Mouse (Mus musculus): ENCODE data around the gene Tmem252.

The Tmem252 gene

GRCm38 (mm10) chr19:24677242-24677984, 3.6 kb downstream of the Tmem252 start:
- peak; percentile 14 for DNase-seq (ENCODE audit: low read depth)

- no peak for DNase-seq (ENCODE audit: low read depth)
Observed at GRCm38 (mm10) chr19:24683016-24683720, 9.4 kb downstream of the Tmem252 start.

GRCm38 (mm10) chr19:24686411-24686810, 12.6 kb downstream of the Tmem252 start:
- no peak for DNase-seq (ENCODE audit: low read depth)

- no peak for DNase-seq (ENCODE audit: low read depth)
Observed at GRCm38 (mm10) chr19:24688327-24688726, 14.5 kb downstream of the Tmem252 start.

- DNase-seq (ENCODE audit: low read depth): no peak
Observed at GRCm38 (mm10) chr19:24689531-24689930, 15.7 kb downstream of the Tmem252 start.

- no peak for DNase-seq (ENCODE audit: low read depth)
Observed at GRCm38 (mm10) chr19:24692691-24693090, 18.9 kb downstream of the Tmem252 start.

GRCm38 (mm10) chr19:24697946-24698345, 24.1 kb downstream of the Tmem252 start:
- DNase-seq (ENCODE audit: low read depth): no peak

- DNase-seq (ENCODE audit: low read depth): no peak
Observed at GRCm38 (mm10) chr19:24698651-24699050, 24.8 kb downstream of the Tmem252 start.

GRCm38 (mm10) chr19:24699196-24699595, 25.4 kb downstream of the Tmem252 start:
- no peak for DNase-seq (ENCODE audit: low read depth)

- DNase-seq (ENCODE audit: low read depth): no peak
Observed at GRCm38 (mm10) chr19:24699910-24700309, 26.1 kb downstream of the Tmem252 start.

GRCm38 (mm10) chr19:24700664-24701063, 26.9 kb downstream of the Tmem252 start:
- DNase-seq (ENCODE audit: low read depth): no peak

GRCm38 (mm10) chr19:24701716-24702115, 27.9 kb downstream of the Tmem252 start:
- no peak for DNase-seq (ENCODE audit: low read depth)

GRCm38 (mm10) chr19:24703168-24703567, 29.4 kb downstream of the Tmem252 start:
- peak; percentile 60 for DNase-seq (ENCODE audit: low read depth)

GRCm38 (mm10) chr19:24703680-24704079, 29.9 kb downstream of the Tmem252 start:
- DNase-seq (ENCODE audit: low read depth): peak; percentile 77

- DNase-seq (ENCODE audit: low read depth): no peak
Observed at GRCm38 (mm10) chr19:24704326-24704725, 30.5 kb downstream of the Tmem252 start.

GRCm38 (mm10) chr19:24705395-24705794, 31.6 kb downstream of the Tmem252 start:
- peak; percentile 66 for DNase-seq (ENCODE audit: low read depth)

GRCm38 (mm10) chr19:24707071-24707906, 33.5 kb downstream of the Tmem252 start:
- peak; percentile 78 for DNase-seq (ENCODE audit: low read depth)

- peak; percentile 78 for DNase-seq (ENCODE audit: low read depth)
Observed at GRCm38 (mm10) chr19:24708032-24708431, 34.2 kb downstream of the Tmem252 start.

GRCm38 (mm10) chr19:24716303-24717097, 42.7 kb downstream of the Tmem252 start:
- no peak for DNase-seq (ENCODE audit: low read depth)

- DNase-seq (ENCODE audit: low read depth): peak; percentile 47
Observed at GRCm38 (mm10) chr19:24718021-24718420, 44.2 kb downstream of the Tmem252 start.

GRCm38 (mm10) chr19:24719504-24719903, 45.7 kb downstream of the Tmem252 start:
- DNase-seq (ENCODE audit: low read depth): no peak

GRCm38 (mm10) chr19:24720448-24720847, 46.6 kb downstream of the Tmem252 start:
- DNase-seq (ENCODE audit: low read depth): peak; percentile 87

Measured in NIH3T3 (cell line).